Mouse (Mus musculus) myocyte (in vitro differentiated cells): Measurements from ENCODE around the gene Dgcr6. TPM values are rescaled to one million over a fixed set of nuclear protein-coding genes. Genes with fewer than 3 reads are reported as not detected.

Experiments
- H3K27me3 ChIP-seq: one replicate; pipeline ENCODE4 v1.6.1; 2011; ENCODE audit not compliant: control insufficient read depth, insufficient read depth, insufficient read length
- H3K36me3 ChIP-seq: one replicate; pipeline ENCODE4 v1.6.1; 2011; ENCODE audit not compliant: control insufficient read depth, insufficient read depth
- H3K4me2 ChIP-seq: one replicate; pipeline ENCODE4 v1.6.1; 2011; ENCODE audit warnings: low read depth, control low read depth
- H3K4me3 ChIP-seq: one replicate; pipeline ENCODE4 v1.5.1; 2011; ENCODE audit warnings: mild to moderate bottlenecking, control low read depth, moderate library complexity
- H3K79me2 ChIP-seq: one replicate; pipeline ENCODE4 v1.6.1; 2011; ENCODE audit not compliant: control insufficient read depth, insufficient read depth
- H3ac ChIP-seq: one replicate; pipeline ENCODE4 v1.6.1; 2011; ENCODE audit not compliant: control insufficient read depth, insufficient read length
- CEBPB ChIP-seq: IDR thresholded peaks from 2 replicates; pipeline ENCODE4 v1.6.1; 2011; ENCODE audit warnings: mild to moderate bottlenecking, moderate library complexity; ENCODE audit not compliant: poor library complexity, insufficient read depth, severe bottlenecking
- E2F4 ChIP-seq: IDR thresholded peaks from one replicate; pipeline ENCODE4 v1.6.1; 2011; ENCODE audit warnings: mild to moderate bottlenecking, control low read depth, moderate library complexity; ENCODE audit not compliant: insufficient read depth
- MAX ChIP-seq: IDR thresholded peaks from one replicate; pipeline ENCODE4 v1.6.1; 2011; ENCODE audit warnings: low read depth, mild to moderate bottlenecking, control low read depth
- MYOD1 ChIP-seq, 3 experiments: IDR thresholded peaks; one replicate each; pipeline ENCODE4 v1.6.1; 2011; ENCODE audit warnings: control low read depth in 2 of 3, low read depth in 2 of 3, mild to moderate bottlenecking in 2 of 3, moderate library complexity in 1 of 3; ENCODE audit not compliant: insufficient read length in 2 of 3, control insufficient read depth in 1 of 3
- MYOG ChIP-seq, 3 experiments: IDR thresholded peaks; one replicate each; pipeline ENCODE4 v1.6.1; 2011; ENCODE audit warnings: control low read depth in 2 of 3, low read depth in 2 of 3, mild to moderate bottlenecking in 2 of 3; ENCODE audit not compliant: insufficient read length in 2 of 3, control insufficient read depth in 1 of 3, insufficient read depth in 1 of 3
- POLR2A ChIP-seq: IDR thresholded peaks from one replicate; pipeline ENCODE4 v1.6.1; 2011; ENCODE audit warnings: low read depth, mild to moderate bottlenecking, control low read depth, moderate library complexity; ENCODE audit not compliant: insufficient read length
- POLR2AphosphoS2 ChIP-seq: IDR thresholded peaks from one replicate; pipeline ENCODE4 v1.6.1; 2011; ENCODE audit warnings: low read depth, control low read depth; ENCODE audit not compliant: insufficient read length
- REST ChIP-seq: IDR thresholded peaks from one replicate; pipeline ENCODE4 v1.6.1; 2011; ENCODE audit warnings: mild to moderate bottlenecking, control low read depth, moderate library complexity; ENCODE audit not compliant: insufficient read depth, insufficient read length
- SRF ChIP-seq: IDR thresholded peaks from one replicate; pipeline ENCODE4 v1.6.1; 2011; ENCODE audit warnings: low read depth; ENCODE audit not compliant: control insufficient read depth, insufficient read length
- TCF12 ChIP-seq: IDR thresholded peaks from one replicate; pipeline ENCODE4 v1.6.1; 2011; ENCODE audit warnings: mild to moderate bottlenecking, control low read depth; ENCODE audit not compliant: poor library complexity, insufficient read depth, severe bottlenecking
- TCF3 ChIP-seq: IDR thresholded peaks from one replicate; pipeline ENCODE4 v1.6.1; 2011; ENCODE audit warnings: low read depth, control low read depth; ENCODE audit not compliant: insufficient read length
- USF1 ChIP-seq: IDR thresholded peaks from one replicate; pipeline ENCODE4 v1.6.1; 2011; ENCODE audit warnings: low read depth, mild to moderate bottlenecking, control low read depth, moderate library complexity
- polyA plus RNA-seq: library from polyadenylated mRNA; unstranded; fragments of >200 nt; fragmentation: generic; extraction: Trizol; gene quantifications from one replicate; pipeline ENCODE4 v1.2.1, GENCODE M21; 2012; ENCODE audit warnings: missing spikeins

Dgcr6 gene
- polyA plus RNA-seq, 1 experiment = 67.2 TPM

DNA sequence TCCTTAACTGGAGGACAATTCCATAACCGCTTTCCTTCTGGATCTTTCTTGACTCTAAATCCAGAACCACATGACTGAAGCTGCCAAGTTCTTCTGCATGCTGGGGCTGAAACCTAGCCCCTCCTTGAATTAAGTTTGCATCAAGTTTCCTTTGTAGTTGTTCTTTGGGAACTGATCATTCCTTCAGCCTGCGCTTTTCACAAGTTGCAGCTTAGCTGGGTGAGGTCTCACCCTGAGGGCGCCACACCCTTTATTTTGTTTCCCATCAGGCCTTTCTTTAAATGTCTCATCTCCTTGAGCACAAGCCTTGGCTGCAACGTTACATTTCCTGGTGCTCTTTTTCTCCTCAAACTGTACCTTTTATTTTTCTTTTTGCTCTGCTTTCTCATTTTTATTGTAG lies 50.2 kb downstream of the Dgcr6 start:
- no peaks in the 10 kb centered on the region for H3K36me3 ChIP-seq

DNA sequence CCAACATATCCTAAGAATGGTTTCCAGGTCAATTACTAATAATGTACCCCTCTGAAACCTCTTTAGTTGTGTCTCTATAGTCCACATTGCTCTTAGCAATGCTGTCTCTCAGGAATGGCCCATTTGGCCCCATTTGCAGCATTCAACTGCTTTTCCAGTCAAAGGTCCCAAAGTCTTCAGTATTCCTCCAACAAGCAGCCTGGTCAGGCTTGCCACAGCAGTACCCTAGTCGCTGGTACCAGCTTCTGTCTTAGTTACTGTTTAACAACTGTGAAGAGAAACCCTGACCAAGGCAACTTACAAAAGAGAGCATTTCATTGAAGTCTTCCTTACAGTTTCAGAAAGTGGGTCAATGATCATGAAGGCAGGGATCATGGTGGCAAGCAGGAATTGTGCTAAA lies 50.7 kb downstream of the Dgcr6 start:
- Histone ChIP-seq H3K4me3 (no peak overlapping the region), H3K36me3 (no peaks in the 10 kb centered on the region), H3K4me2 (no peak overlapping the region), H3K27me3 (no peaks in the 10 kb centered on the region), H3ac (no peak overlapping the region), H3K79me2 (no peaks in the 10 kb centered on the region)
- no peak for TF ChIP-seq SRF
- TF ChIP-seq MAX = no peak
- TF ChIP-seq POLR2AphosphoS2 = no peak
- no peak for TF ChIP-seq TCF12
- no peak for TF ChIP-seq CEBPB
- no peak for TF ChIP-seq USF1
- TF ChIP-seq TCF3 = no peak
- no peak for TF ChIP-seq E2F4
- no peak for TF ChIP-seq MYOD1 (IDR thresholded peaks at IDR 0.05; ENCODE audit: control insufficient read depth in 1 of 3, insufficient read length in 2 of 3, low read depth in 2 of 3)
- TF ChIP-seq MYOG (IDR thresholded peaks at IDR 0.05; ENCODE audit: control insufficient read depth in 1 of 3, insufficient read depth in 1 of 3, insufficient read length in 2 of 3, low read depth in 2 of 3) = no peak
- no peak for TF ChIP-seq POLR2A
- no peak for TF ChIP-seq REST

More for the DNA sequence above, 50.2 kb downstream of the Dgcr6 start:
- Histone ChIP-seq H3K79me2 (no peaks in the 10 kb centered on the region), H3K4me3 (no peak overlapping the region), H3K4me2 (no peak overlapping the region), H3ac (no peak overlapping the region), H3K27me3 (no peaks in the 10 kb centered on the region)
- no peak for TF ChIP-seq USF1
- TF ChIP-seq TCF12 = no peak
- no peak for TF ChIP-seq MAX
- TF ChIP-seq CEBPB = no peak
- TF ChIP-seq POLR2AphosphoS2 = no peak
- no peak for TF ChIP-seq MYOG (IDR thresholded peaks at IDR 0.05; ENCODE audit: control insufficient read depth in 1 of 3, insufficient read depth in 1 of 3, insufficient read length in 2 of 3, low read depth in 2 of 3)
- no peak for TF ChIP-seq SRF
- no peak for TF ChIP-seq TCF3
- TF ChIP-seq MYOD1 (IDR thresholded peaks at IDR 0.05; ENCODE audit: control insufficient read depth in 1 of 3, insufficient read length in 2 of 3, low read depth in 2 of 3) = no peak
- TF ChIP-seq POLR2A = no peak
- no peak for TF ChIP-seq E2F4
- no peak for TF ChIP-seq REST

DNA sequence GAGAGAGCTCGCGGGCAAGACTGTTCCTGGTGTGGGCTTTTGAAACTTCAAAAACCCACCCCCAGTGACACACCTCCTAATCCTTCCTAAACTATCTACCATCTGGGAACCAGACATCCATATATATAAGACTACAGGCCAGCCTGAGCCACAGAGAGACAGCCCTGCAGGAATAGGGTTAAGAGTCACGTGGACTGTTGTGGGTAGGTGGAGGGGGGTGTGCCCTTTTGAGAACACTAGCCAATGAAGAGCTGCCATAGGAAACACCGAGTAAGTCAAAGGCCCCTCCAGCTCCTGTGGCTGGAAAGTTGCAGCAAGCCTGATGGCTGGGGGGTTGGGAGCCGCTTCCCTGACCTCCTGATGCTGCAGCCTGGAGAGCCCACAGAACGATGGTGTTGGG lies 51.1 kb downstream of the Dgcr6 start:
- no peak overlapping the region for H3ac ChIP-seq
- H3K79me2 ChIP-seq = no peaks in the 10 kb centered on the region
- no peak overlapping the region for H3K4me2 ChIP-seq
- no peak overlapping the region for H3K4me3 ChIP-seq
- no peaks in the 10 kb centered on the region for H3K36me3 ChIP-seq
- H3K27me3 ChIP-seq = no peaks in the 10 kb centered on the region
- no peak for TF ChIP-seq MYOG (IDR thresholded peaks at IDR 0.05; ENCODE audit: control insufficient read depth in 1 of 3, insufficient read depth in 1 of 3, insufficient read length in 2 of 3, low read depth in 2 of 3)
- TF ChIP-seq MYOD1 (IDR thresholded peaks at IDR 0.05; ENCODE audit: control insufficient read depth in 1 of 3, insufficient read length in 2 of 3, low read depth in 2 of 3) = no peak
- TF ChIP-seq POLR2AphosphoS2 = no peak
- no peak for TF ChIP-seq USF1
- no peak for TF ChIP-seq TCF12
- no peak for TF ChIP-seq POLR2A
- no peak for TF ChIP-seq SRF
- TF ChIP-seq MAX = no peak
- TF ChIP-seq TCF3 = no peak

GRCm38 (mm10) chr16:18108221-18108966 lies 55.7 kb downstream of the Dgcr6 start:
- no peak overlapping the region for H3K4me2 ChIP-seq
- H3K79me2 ChIP-seq = no peaks in the 10 kb centered on the region
- no peak overlapping the region for H3K4me3 ChIP-seq
- H3K36me3 ChIP-seq = no peaks in the 10 kb centered on the region
- no peak overlapping the region for H3ac ChIP-seq
- no peaks in the 10 kb centered on the region for H3K27me3 ChIP-seq
- TF ChIP-seq USF1 (no peak), CEBPB (peak; percentile 84; the same call in 1 of the 2 replicates), MYOG (IDR thresholded peaks at IDR 0.05; ENCODE audit: control insufficient read depth in 1 of 3, insufficient read depth in 1 of 3, insufficient read length in 2 of 3, low read depth in 2 of 3) (no peak)

DNA sequence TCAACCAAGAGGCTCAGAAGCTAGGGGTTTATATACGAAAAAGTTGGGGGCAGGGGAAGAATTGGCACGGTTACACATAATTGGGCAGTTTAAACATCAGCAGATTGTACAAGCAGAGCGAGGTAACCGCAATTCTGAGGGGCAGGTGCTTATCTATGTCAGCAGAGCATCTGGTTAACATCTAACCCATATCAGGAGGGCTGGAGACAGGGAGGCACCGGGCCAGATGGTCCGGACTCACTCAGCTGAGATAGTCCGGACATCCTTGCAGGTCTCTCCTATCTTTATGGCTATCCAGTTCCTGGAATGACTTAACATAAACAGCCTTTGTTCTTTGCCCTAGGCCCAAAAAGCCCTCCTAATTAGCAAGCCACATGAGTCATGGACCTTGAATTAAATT lies 58.4 kb downstream of the Dgcr6 start:
- Histone ChIP-seq H3ac (no peak overlapping the region), H3K4me2 (no peak overlapping the region), H3K79me2 (no peaks in the 10 kb centered on the region), H3K27me3 (peaks cover 23% of the 10 kb centered on the region), H3K4me3 (no peak overlapping the region), H3K36me3 (no peaks in the 10 kb centered on the region)
- TF ChIP-seq TCF3 (no peak), CEBPB (no peak), MYOG (IDR thresholded peaks at IDR 0.05; ENCODE audit: control insufficient read depth in 1 of 3, insufficient read depth in 1 of 3, insufficient read length in 2 of 3, low read depth in 2 of 3) (no peak), MYOD1 (IDR thresholded peaks at IDR 0.05; ENCODE audit: control insufficient read depth in 1 of 3, insufficient read length in 2 of 3, low read depth in 2 of 3) (no peak), POLR2A (no peak)
